Mouse (Mus musculus): ENCODE results near the gene Insrr.

DNA sequence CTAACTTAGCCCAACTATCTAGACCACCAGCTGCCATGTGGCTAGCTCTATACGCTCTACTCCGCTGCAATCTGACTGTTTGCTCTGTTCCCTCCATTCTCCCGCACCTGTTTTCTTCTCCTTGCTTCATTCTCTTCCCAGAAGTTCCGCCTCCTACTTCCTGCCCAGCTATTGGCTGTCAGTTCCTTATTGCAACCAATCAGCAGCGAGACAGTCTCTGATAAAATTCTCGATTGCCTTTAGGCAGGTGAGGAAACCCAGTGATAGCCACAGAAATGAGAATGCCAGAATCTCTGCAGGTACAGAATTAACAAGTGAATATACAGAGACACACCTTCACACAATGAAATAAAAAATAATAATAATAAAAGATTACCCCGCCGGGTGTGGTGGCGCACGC lies 32.3 kb downstream of the Insrr start:
- TF ChIP-seq POLR2A (IDR thresholded peaks at IDR 0.05; ENCODE audit: extremely low read depth, insufficient read depth, low read length) (no peak), CTCF (IDR thresholded peaks at IDR 0.05; ENCODE audit: extremely low read depth, insufficient read depth, low read length) (no peak)

Measured in cortical plate, adult 2 months (tissue).